Mouse (Mus musculus) embryonic facial prominence, embryonic 12.5 days (tissue): ENCODE data around the gene Tmem260. TPM values are rescaled to one million over a fixed set of nuclear protein-coding genes. Genes with fewer than 3 reads are reported as not detected.

ENCODE experiments used
- ATAC-seq: fragments of 200-750 bp; cut with Nextera tagmentation; 2 replicates; pipeline ENCODE4 v1.8.0; 2017; ENCODE audit not compliant: insufficient number of reproducible peaks, insufficient read depth, low FRiP score, low TSS enrichment
- H3K27ac ChIP-seq: fragments of 300-500 bp; sonication (generic); 2 replicates; pipeline ENCODE4 v1.5.1; 2016; ENCODE audit warnings: mild to moderate bottlenecking
- H3K27me3 ChIP-seq: fragments of 300-500 bp; sonication (generic); 2 replicates; pipeline ENCODE4 v1.6.1; 2016; ENCODE audit warnings: mild to moderate bottlenecking, moderate library complexity
- H3K36me3 ChIP-seq: fragments of 300-500 bp; sonication (generic); 2 replicates; pipeline ENCODE4 v1.6.1; 2016; ENCODE audit warnings: mild to moderate bottlenecking
- H3K4me1 ChIP-seq: fragments of 300-500 bp; sonication (generic); 2 replicates; pipeline ENCODE4 v1.6.1; 2016
- H3K4me2 ChIP-seq: fragments of 300-500 bp; sonication (generic); replicated peaks from 2 replicates; pipeline ENCODE4 v1.6.1; 2016; ENCODE audit warnings: mild to moderate bottlenecking, moderate library complexity
- H3K4me3 ChIP-seq: fragments of 300-500 bp; sonication (generic); 2 replicates; pipeline ENCODE4 v1.5.1; 2016; ENCODE audit warnings: mild to moderate bottlenecking
- H3K9ac ChIP-seq: fragments of 300-500 bp; sonication (generic); 2 replicates; pipeline ENCODE4 v1.6.1; 2016; ENCODE audit warnings: mild to moderate bottlenecking, moderate library complexity
- H3K9me3 ChIP-seq: fragments of 300-500 bp; sonication (generic); 2 replicates; pipeline ENCODE4 v1.6.1; 2016; ENCODE audit warnings: mild to moderate bottlenecking, moderate library complexity
- WGBS: fragments of 180-500 bp; shearing (Covaris S2); methylation state at CpG from one replicate; pipeline ENCODE4 v1.1.7; 2016; 5-methylcytosine and 5-hydroxymethylcytosine counted together
- polyA plus RNA-seq: library from polyadenylated mRNA; unstranded; fragments of >200 nt; fragmentation: Nextera tagmentation; extraction: Ambion mirVana; gene quantifications from 2 replicates; pipeline ENCODE4 v1.2.1, GENCODE M21; 2016

Gene Tmem260
- polyA plus RNA-seq, 1 experiment from 2014 or later = 31.4 TPM

- no peaks in the 10 kb centered on the region for H3K36me3 ChIP-seq
- no peaks in the 10 kb centered on the region for H3K4me1 ChIP-seq
- no peak overlapping the region for H3K27ac ChIP-seq
- 75% methylated on average over 7 of the region's 7 CpGs for WGBS
- 0 out of 2 replicates have a peak, but pooled peaks cover 2% of the 10 kb centered on the region for H3K27me3 ChIP-seq
- ATAC-seq = no peak
- no peaks in the 10 kb centered on the region for H3K9me3 ChIP-seq
- no peak overlapping the region for H3K4me2 ChIP-seq
- no peak overlapping the region for H3K9ac ChIP-seq
- no peak overlapping the region for H3K4me3 ChIP-seq
Observed at GRCm38 (mm10) chr14:48559736-48560135, 113.8 kb downstream of the Tmem260 start.

- H3K9ac ChIP-seq = no peak overlapping the region
- H3K4me2 ChIP-seq = no peak overlapping the region
- H3K27ac ChIP-seq = no peak overlapping the region
- no peaks in the 10 kb centered on the region for H3K36me3 ChIP-seq
- no peak for ATAC-seq
- H3K4me1 ChIP-seq = no peaks in the 10 kb centered on the region
- no peaks in the 10 kb centered on the region for H3K27me3 ChIP-seq
- WGBS = 57% methylated on average over 7 of the region's 7 CpGs
- H3K9me3 ChIP-seq = no peaks in the 10 kb centered on the region
- no peak overlapping the region for H3K4me3 ChIP-seq
Observed at GRCm38 (mm10) chr14:48566596-48566995, 120.7 kb downstream of the Tmem260 start.

Other genes starting within 250 kb of the Tmem260 start
- 7.7 and 10.4 TPM in 2 replicates for gene Otx2, start 227.7 kb downstream of the Tmem260 start, polyA plus RNA-seq